Mouse (Mus musculus) left cerebral cortex, adult 9 months (tissue): ENCODE measurements around the gene Popdc3.
"Not testable (repeated sequence)": the region's sequence is repeated elsewhere in the genome, so short reads cannot be mapped to it uniquely, and the experiment has no call there.

Experiments used
- DNase-seq, 2 experiments: peaks; one replicate each; pipeline ENCODE4 v3.0.0; 2022; ENCODE audit warnings: low spot score in 2 of 2

Gene Popdc3

GRCm38 (mm10) chr10:45194531-45194930 is 16.6 kb downstream of the Popdc3 start:
- no peak for DNase-seq

GRCm38 (mm10) chr10:45204582-45204981 is 26.7 kb downstream of the Popdc3 start:
- DNase-seq = no peak

GRCm38 (mm10) chr10:45210201-45210600 is 32.3 kb downstream of the Popdc3 start:
- no peak for DNase-seq

- no peak for DNase-seq
Observed at GRCm38 (mm10) chr10:45216676-45217075, 38.8 kb downstream of the Popdc3 start.

GRCm38 (mm10) chr10:45229954-45230353 is 52.1 kb downstream of the Popdc3 start:
- DNase-seq = no peak

- DNase-seq = no peak
Observed at GRCm38 (mm10) chr10:45233351-45233750, 55.5 kb downstream of the Popdc3 start.

GRCm38 (mm10) chr10:45236304-45236703 is 58.4 kb downstream of the Popdc3 start:
- no peak for DNase-seq

GRCm38 (mm10) chr10:45237492-45237891 is 59.6 kb downstream of the Popdc3 start:
- DNase-seq = no peak

- no peak for DNase-seq
Observed at GRCm38 (mm10) chr10:45260477-45260876, 82.6 kb downstream of the Popdc3 start.

GRCm38 (mm10) chr10:45262126-45262525 is 84.2 kb downstream of the Popdc3 start:
- DNase-seq = no peak

- DNase-seq = no peak
Observed at GRCm38 (mm10) chr10:45276499-45276898, 98.6 kb downstream of the Popdc3 start.

GRCm38 (mm10) chr10:45276995-45277394 is 99.1 kb downstream of the Popdc3 start:
- DNase-seq = no peak

- DNase-seq = no peak
Observed at GRCm38 (mm10) chr10:45285651-45286050, 107.8 kb downstream of the Popdc3 start.

GRCm38 (mm10) chr10:45288351-45288750 is 110.5 kb downstream of the Popdc3 start:
- DNase-seq = no peak

- no peak for DNase-seq
Observed at GRCm38 (mm10) chr10:45289218-45290105, 111.6 kb downstream of the Popdc3 start.

GRCm38 (mm10) chr10:45290618-45291017 is 112.7 kb downstream of the Popdc3 start:
- no peak for DNase-seq

- DNase-seq = not testable (repeated sequence)
Observed at GRCm38 (mm10) chr10:45292159-45292558, 114.3 kb downstream of the Popdc3 start.

- DNase-seq = no peak
Observed at GRCm38 (mm10) chr10:45295093-45295492, 117.2 kb downstream of the Popdc3 start.

- no peak for DNase-seq
Observed at GRCm38 (mm10) chr10:45298503-45298902, 120.6 kb downstream of the Popdc3 start.

GRCm38 (mm10) chr10:45299509-45299908 is 121.6 kb downstream of the Popdc3 start:
- no peak for DNase-seq

GRCm38 (mm10) chr10:45303315-45304036 is 125.6 kb downstream of the Popdc3 start:
- DNase-seq = no peak

GRCm38 (mm10) chr10:45305173-45305572 is 127.3 kb downstream of the Popdc3 start:
- DNase-seq = no peak

GRCm38 (mm10) chr10:45311129-45311528 is 133.2 kb downstream of the Popdc3 start:
- DNase-seq = no peak
